Mouse (Mus musculus): Measurements from ENCODE around the gene Kansl2. TPM values are rescaled to one million over a fixed set of nuclear protein-coding genes. Genes with fewer than 3 reads are reported as not detected.
A peak's percentile ranks its signal among the peaks of the same experiment; 100 is the strongest.
"Not testable (repeated sequence)": the region's sequence is repeated elsewhere in the genome, so short reads cannot be mapped to it uniquely, and the experiment has no call there.

Kansl2 gene
- total RNA-seq, 4 experiments from 2014 or later, result 54.1 to 60.0 (median 57.2) TPM

DNA sequence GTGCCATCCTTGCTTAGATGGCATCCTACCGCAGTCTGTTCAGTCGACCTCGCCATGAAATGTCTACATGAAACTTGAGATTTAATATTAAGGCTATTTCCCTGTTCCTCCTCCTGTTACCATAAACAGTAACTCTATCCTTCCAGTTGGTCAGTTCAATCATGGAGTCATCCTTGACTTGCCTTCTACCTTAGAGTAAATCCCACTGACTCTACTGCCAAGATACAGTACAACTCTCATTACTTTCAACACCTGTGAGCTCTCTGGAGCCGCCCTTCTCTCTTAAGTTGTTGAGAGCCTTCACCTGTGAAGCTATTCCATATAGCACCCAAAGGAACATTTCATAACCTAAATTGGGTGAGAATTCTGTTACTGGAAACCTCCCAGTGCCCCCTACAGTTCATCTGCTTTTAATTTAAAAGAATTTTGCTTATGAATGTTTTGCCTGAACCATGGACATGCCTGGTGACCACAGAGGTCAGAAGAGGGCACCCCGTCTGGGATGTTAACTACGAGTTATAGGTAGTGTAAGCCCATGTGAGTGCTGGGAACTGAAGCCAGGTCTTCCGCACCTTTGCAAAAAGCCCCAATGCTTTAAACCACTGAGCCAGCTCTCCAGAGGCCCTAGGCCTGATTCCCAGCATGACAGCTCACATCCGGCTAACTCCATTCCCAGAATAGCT is 2.9 kb upstream of the Kansl2 start:
- no peak for DNase-seq (ENCODE audit: low spot score in 2 of 2)

DNA sequence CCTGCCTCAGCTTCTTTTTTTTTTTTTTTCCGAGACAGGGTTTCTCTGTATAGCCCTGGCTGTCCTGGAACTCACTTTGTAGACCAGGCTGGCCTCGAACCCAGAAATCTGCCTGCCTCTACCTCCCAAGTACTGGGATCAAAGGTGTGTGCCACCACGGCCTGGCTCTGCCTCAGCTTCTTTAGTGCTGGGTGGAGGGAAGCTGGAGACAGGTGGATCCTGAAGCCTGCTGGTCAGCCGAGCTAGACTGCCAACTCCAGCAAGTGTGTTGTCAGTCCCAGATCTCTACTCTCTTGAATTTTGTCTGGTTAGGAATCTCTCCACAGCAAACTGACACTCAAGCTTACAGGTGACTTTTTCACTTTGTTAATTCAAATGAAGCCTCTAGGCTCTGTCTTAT is 1.9 kb upstream of the Kansl2 start:
- no peak for DNase-seq (ENCODE audit: low spot score in 2 of 2)

DNA sequence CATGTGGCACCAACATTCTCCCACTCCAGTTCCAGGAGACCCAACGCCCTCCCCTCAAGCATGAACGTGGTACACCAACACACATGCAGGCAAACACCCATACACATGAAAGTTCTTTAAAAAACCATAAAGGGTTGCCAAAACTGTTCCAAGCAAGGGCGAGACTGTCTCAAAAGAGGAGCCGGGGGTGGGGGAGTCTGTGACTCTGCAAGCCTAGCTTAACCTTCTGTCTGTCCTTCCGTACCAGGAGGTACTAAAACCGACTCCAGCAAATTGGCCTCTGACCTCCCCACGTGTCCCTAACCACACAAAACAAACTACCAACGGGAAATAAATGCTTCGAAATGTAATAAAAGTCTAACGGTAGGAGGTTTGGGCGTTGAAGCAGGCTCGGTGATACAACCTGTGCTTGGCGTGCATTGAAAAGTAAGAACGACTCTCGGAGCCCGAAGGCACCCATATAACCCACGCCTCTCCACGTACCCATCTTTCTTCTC is 981 bp downstream of the Kansl2 start:
- no peak for DNase-seq (ENCODE audit: low spot score in 2 of 2)

DNA sequence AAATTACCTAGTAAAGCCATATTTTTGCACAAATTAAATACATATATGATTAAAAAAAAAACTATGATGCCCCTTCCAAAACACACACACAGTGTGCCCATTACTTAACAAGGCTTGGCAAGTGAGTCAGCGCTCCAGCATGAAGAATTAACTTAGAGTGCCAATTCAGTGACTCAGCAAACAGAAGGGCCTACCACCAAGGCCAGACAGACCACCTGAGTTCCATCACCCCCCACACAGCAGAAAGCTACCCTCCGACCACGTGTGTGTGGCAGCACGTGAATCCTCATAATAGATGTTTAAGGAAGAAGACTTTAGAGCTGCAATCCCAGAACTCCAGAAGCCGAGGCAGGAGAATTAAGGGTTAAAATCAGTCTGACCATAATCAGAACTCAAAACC is 1.8 kb downstream of the Kansl2 start:
- no peak for DNase-seq (ENCODE audit: low spot score in 2 of 2)

DNA sequence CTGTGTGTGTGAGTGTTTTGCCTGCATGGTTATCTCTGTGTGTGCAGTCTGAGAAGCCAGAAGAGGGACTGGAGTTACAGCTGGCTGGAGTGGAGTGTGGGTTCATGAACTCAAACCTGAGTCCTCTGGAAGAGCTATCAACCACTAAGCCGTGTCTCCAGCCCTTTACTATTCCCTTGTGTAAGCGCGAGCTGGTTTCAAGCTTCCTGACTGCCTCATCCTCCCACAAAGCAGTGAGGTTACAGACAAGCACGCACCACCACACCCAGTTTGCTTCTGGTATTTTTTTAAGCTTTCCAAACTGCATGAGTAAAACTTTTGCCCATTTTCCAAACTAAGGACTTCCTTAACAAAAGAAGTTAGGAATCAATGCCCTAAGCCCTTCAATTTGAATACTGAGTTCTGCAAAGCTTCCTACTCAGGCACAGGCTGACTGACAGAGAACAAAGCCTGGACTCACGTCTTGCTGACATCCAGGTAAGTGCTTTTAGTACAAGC is 5.9 kb downstream of the Kansl2 start:
- DNase-seq (ENCODE audit: low spot score in 2 of 2), result no peak

DNA sequence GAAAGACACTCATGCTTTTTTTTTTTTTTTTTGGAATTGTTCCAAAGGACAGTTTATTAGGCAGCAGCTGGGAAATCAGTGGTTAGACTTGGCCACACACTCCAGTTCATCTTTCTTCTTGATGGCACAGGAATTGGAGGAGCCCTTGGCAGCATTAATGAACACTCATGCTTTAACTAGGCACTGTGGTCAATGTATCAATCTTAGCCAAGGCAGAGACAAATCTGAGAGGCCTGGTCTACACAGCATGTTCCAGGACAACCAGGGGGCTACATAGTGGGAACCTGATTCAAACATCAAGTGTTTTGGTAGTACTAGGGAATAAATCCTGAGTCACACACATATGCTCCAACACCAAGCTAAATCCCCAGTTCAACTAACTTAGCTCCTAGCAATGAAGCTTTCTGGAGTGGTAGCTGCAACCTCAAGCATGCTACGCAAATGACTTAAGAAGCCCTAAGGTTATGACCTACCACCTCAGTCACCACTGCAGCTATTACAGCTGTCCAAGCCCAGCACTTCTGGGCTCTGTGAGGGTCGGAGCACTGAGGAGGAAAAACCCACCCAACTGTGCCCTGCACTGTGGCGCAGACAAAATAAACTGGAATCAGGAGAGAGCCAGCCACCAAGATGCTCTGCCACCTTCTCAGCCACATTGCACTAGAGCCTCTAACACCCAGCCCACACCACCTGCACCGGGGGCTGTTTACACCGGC is 6.8 kb downstream of the Kansl2 start:
- no peak for DNase-seq (ENCODE audit: low spot score in 2 of 2)

DNA sequence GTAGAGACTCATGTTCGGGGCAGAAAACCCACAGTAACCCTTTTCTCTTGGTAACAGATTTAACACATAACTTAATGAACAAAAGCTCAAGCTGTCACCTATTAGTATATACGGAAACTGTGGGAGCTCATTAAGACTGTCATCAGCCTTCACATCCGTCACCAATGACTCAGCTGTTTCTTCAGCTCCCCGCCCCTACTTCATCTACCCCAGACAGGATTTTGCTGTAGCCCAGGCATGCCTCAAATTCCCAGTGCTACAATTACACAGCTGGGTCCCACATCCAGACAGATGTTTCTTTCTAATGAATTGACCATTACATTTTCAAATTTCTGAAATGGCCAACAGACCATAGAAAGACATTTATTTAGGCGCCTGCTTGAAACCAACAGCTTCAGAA is 8.0 kb downstream of the Kansl2 start:
- no peak for DNase-seq (ENCODE audit: low spot score in 2 of 2)

DNA sequence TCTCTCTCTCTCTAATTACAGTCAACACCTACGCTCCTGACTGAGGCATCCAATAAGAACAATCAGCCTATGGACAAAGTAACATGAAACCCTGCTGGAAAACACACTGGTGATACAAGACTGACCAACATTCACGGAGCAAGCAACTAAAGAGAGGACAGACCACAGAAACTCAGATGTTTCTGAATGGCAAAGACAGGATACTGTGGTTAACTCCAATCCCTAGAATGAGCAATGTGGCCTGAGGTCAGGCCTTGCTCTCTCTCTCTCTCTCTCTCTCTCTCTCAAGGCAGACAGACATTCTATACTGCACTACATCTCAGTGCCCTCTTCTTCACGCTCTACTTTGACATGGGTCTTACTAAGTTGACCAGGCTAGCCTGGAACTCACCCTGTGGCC is 12.8 kb downstream of the Kansl2 start:
- no peak for DNase-seq (ENCODE audit: low spot score in 2 of 2)

DNA sequence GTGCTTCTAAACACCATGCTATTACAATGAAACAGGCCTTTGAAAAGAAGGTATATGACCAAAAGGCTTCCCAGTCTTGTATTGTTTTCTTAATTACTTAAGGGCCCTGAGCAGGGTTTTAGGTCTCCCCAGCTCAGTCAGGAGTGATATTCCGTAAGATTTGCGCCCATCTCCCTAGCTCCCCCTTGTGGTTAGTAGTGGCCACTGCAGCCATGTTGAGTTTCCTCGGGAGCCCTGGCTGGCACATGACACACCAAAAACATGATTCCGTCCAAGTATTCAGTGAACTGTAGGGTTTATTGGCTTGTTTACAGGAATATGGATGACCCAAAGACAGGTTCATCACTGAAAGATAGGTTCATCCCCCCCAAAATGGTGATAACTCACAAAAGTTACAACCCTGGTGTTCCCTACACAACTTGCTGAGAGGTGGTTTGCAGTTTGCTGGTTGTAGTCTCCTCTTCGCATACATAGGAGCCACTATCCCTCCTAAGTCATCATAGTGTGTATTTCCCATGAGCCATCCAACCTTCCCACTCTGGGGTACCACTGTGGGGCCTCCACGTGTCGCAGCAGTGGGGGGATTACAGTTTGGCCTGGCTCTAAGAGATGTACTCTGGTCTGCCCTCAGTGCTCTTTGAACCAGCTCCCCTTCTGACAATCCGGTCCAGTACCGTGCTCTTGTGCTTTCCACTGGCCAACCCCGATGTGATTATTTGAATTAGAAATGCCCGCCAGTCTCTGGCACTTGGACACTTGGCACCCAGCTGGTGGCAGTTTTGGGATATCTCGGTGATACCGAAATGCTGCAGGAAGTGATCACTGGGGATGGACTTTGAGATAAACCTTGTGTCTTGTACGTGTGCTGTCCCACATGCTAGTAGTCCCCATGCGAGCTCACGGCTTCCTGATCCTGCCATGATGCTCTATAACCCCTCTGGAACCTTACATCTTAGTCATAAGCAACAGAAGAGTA is 16.4 kb downstream of the Kansl2 start:
- DNase-seq (ENCODE audit: low spot score in 2 of 2), result peak in 1 of 2 experiments; percentile 54

DNA sequence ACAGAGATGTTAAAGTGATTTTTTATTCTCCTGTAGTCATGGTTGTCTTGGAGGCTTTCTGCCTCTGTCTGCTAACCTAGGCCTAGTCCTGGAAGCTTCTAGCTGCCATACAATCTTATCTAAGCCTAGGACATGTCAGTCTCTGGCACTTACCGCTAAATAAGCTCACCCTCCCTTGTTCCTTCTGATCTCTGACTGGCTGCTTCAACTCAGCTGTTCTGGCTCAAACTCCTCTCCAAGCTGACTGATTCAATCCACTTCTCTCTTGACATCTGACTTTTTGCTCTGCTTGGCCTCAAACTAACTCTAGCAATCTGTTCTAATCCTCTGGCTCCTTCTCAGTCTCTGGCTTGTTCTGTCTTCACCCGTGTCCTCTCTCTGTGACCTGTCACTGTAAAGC is 19.2 kb downstream of the Kansl2 start:
- DNase-seq (ENCODE audit: low spot score in 2 of 2), result not testable (repeated sequence)

DNA sequence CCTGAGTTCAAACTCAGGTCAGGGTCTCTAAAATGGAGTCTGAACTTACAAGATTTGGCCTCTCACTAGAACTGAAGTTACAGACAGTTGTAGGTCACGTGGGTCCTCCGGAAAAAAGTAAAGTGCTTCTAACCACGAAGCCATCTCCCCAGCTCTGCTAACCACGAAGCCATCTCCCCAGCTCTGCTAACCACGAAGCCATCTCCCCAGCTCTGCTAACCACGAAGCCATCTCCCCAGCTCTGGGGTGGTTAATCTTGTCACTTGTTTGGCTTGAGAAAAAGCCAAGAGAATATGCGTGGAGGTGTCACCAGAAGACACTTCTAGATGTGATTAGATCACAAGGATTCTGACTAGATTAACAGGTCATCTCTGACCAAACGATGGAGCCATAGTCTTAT is 19.9 kb downstream of the Kansl2 start:
- no peak for DNase-seq (ENCODE audit: low spot score in 2 of 2)

DNA sequence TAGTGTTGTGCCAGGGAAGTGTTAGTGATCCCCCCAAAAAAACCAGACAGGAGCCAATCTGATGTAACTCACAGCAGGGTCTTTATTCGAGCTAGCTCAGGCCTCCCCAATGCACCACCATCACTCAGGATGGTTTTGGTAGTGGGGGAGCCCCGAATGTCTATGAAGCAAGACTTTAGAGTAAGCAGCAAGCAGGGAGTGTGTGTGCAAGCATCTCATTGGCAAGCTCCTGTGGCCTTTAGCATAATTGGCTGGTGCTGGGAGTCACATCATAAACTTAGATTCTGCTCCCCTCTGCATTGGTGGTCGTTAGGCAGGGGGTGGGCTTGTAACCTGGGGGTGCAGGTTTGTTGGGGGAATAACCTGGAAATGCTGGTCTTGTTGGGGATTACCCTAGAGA is 20.4 kb downstream of the Kansl2 start:
- not testable (repeated sequence) for DNase-seq (ENCODE audit: low spot score in 2 of 2)

DNA sequence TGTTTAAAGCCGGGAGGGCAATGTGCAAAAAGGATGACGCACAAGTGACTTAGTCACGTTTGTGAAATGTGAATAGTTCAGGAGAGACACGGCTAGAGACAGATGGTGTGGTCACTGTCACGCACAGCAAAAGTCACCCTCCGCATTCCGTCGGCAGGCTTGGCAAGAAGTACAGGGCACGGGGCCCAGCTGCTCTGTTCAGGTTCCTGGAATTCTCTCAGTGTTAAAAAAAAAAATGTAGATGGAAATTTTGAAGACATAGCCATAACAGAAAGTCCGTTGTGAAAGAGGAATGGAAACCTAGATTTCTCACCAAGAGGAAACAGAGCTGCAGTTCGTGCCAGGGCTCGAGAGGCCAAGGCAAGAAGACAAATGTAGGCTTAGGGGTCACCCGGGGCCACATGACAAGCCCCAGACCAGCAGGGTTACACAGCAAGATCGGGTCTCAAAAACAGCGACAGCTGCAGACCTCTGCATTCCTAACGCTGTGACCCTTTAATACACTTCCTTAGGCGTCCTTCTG is 21.2 kb downstream of the Kansl2 start:
- no peak for DNase-seq (ENCODE audit: low spot score in 2 of 2)

DNA sequence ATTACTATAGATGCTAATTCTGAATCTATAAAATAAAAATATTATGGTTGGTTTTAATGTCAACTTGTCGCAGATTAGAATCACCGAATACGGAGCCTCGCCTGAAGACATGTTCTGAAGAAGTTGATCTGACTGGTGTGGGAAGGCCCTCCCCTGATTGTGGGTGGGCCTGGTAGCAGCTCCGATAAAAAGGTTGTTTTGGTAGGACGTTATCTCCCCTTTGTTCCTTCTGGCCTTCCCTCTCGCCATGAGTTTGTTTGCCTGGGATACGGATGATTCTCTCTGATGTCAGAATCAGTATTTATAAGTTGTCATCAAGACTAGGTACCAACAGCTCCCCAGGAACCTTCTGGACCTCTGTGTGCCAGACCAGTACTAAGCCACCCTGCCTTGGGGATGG is 21.8 kb downstream of the Kansl2 start:
- DNase-seq (ENCODE audit: low spot score in 2 of 2), result no peak

DNA sequence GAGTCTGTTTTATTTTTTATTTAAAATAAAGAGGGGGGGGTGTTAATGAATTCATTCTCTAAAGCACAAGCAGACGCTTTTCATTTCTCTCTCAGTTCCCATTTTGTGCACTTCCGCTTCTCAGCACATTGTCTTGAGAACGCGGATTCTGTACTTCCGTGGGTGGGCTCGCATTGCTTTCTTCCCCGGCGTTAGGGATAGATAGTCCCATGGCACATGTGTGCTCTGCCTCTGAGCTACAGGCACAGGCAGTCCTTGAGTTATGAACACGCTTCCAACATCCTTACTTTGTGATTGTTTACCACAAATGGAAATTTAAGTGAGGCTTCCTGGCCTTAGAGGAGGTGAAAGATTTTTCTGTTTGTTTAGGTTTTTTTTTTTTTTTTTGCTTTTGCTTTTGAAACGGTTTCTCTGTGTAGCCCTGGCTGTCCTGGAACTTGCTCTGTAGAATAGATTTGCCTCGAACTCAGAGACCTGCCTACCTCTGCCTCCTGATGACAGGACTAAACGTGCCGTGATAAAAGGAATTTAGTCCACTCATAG is 22.6 kb downstream of the Kansl2 start:
- no peak for DNase-seq (ENCODE audit: low spot score in 2 of 2)

DNA sequence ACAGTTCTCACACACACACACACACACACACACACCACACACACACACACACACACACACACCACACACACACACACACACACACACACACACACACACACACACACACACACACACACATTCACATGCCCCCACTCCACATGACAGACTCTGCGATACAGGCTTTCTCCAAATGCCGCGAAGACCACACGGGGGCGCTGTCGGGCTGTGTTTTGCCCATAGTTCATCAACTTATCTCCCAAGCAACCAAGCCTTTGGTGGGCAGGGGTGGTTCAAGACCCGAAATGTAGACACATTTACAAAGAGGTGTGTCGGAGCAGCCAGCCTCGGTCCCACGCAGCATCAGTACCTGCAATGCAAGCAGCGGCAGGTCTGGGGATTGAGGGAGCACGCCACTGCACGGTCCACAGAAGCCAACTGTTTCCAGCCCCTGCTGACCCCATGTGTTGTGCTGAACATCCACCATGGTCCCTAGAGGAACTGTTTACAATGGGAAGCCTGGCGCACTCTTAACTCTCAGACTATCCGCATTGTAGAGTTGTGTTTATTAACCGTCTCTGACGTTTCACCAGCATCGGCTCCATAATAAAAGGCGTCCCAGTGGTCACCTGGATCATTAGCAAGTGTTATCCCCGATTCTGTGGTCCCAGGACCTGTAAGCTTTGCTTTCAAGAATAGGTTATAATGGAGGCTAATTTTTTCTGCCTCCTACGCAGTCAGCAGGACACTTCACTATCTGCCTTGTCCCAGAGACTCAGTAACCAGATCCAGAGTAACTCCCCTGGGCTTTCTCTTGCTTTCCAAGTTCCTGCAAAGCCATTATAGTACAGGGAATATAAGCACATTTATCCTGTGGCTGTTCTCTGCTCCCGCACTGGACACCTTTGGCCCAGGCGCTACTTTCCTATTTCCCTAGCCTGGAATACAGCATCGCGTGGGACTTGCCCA is 23.4 kb downstream of the Kansl2 start:
- DNase-seq (ENCODE audit: low spot score in 2 of 2), result peak; percentile 38 to 65

DNA sequence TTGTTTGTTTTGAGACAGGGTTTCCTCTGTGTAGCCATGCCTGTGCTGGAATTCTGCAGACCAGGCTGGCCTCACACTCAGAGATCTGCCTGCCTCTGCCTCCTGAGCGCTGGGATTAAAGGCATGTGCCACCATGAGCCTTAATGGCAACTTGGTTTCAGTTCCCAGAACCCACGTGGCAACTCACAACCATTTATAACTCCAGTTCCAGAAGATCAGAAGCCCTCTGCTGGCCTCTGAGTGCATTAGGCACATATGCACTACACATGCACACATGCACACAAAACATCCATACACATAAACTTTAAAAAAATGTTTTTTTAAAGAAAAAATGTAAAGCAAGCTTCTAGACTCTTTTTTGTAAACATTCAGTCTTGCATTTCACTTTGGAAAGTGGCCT is 24.7 kb downstream of the Kansl2 start:
- no peak for DNase-seq (ENCODE audit: low spot score in 2 of 2)

DNA sequence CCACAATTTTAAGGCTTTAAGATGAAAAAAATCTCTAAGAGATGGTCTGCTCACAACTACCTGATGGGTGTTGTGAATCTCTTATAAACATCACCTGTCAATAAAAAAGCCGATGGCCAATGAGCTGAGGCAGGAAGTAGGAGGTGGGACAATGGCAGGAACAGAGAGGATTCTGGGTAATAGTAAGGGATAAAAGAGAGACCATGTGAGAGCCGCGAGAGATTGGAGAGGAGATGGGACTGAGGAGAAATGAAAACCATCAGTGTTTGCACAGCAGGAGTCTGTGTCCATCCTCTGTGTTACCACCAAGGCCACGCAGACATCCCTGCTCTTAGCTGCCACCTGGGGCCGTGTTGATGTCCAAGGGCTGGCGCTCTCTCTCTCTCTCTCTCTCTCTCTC is 26.7 kb downstream of the Kansl2 start:
- no peak for DNase-seq (ENCODE audit: low spot score in 2 of 2)

DNA sequence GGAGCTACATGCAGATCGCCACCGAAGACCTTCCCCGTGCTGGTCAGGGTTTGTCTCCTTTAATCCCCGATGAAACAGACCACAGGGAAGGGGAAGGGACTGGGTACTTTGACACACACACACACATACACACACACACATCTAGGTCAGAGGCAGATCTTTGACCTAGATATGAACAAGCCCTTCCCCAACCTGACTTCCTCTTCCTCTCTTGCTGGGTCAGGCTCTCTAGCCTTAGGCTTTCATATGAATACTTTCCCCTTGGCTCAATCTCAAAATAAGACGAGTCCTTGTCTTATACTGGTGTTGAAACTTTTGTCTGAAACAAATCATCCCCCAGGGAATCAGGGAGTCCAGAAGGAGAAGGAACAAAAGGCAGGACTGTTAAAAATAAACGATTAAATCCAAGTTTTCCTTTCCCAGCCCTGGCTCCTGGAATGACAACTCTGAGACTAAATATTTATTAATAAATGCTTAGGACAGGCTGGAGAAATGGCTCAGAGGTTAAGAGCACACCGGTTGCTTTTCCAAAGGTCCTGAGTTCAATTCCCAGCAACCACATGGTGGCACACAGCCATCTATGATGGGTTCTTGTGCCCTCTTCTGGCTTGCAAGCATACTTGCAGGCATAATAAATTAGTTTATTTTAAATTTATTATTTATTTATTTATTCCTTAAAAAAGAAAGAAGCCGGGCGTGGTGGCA is 27.7 kb downstream of the Kansl2 start:
- DNase-seq (ENCODE audit: low spot score in 2 of 2), result no peak
